Mouse (Mus musculus): ENCODE measurements around the gene Cfap77. TPM values are rescaled to one million over a fixed set of nuclear protein-coding genes. Genes with fewer than 3 reads are reported as not detected.
A peak's percentile ranks its signal among the peaks of the same experiment; 100 is the strongest.

Gene Cfap77
- total RNA-seq, 2 experiments from 2014 or later, result not detected

- no peak for DNase-seq
- intact Hi-C loops (cut with DNase I), result no loop called here
Observed at GRCm38 (mm10) chr2:28909818-28910710, 144.8 kb downstream of the Cfap77 start.

- DNase-seq, result no peak
- intact Hi-C loops (cut with DNase I), result no loop called here
Observed at GRCm38 (mm10) chr2:28909186-28909817, 145.6 kb downstream of the Cfap77 start.

GRCm38 (mm10) chr2:28908389-28909153 lies 146.3 kb downstream of the Cfap77 start:
- intact Hi-C loops (cut with DNase I), result no loop called here
- peak; percentile 20 to 35 for DNase-seq

- intact Hi-C loops (cut with DNase I), result no loop called here
- DNase-seq, result no peak
Observed at GRCm38 (mm10) chr2:28907691-28908388, 147.0 kb downstream of the Cfap77 start.

GRCm38 (mm10) chr2:28905561-28905960 lies 149.3 kb downstream of the Cfap77 start:
- intact Hi-C loops (cut with DNase I), result no loop called here
- no peak for DNase-seq

GRCm38 (mm10) chr2:28904786-28905185 lies 150.1 kb downstream of the Cfap77 start:
- intact Hi-C loops (cut with DNase I), result no loop called here

GRCm38 (mm10) chr2:28903871-28904270 lies 151.0 kb downstream of the Cfap77 start:
- intact Hi-C loops (cut with DNase I), result no loop called here
- DNase-seq, result no peak

More at GRCm38 (mm10) chr2:28904786-28905185, 150.1 kb downstream of the Cfap77 start:
- DNase-seq, result no peak

GRCm38 (mm10) chr2:28902291-28902690 lies 152.6 kb downstream of the Cfap77 start:
- DNase-seq, result no peak
- intact Hi-C loops (cut with DNase I), result no loop called here

GRCm38 (mm10) chr2:28897340-28897899 lies 157.4 kb downstream of the Cfap77 start:
- no peak for DNase-seq
- intact Hi-C loops (cut with DNase I), result no loop called here

- DNase-seq, result no peak
- intact Hi-C loops (cut with DNase I), result no loop called here
Observed at GRCm38 (mm10) chr2:28895876-28896275, 159.0 kb downstream of the Cfap77 start.

GRCm38 (mm10) chr2:28893526-28893925 lies 161.3 kb downstream of the Cfap77 start:
- no peak for DNase-seq
- intact Hi-C loops (cut with DNase I), result no loop called here

GRCm38 (mm10) chr2:28892796-28893195 lies 162.1 kb downstream of the Cfap77 start:
- intact Hi-C loops (cut with DNase I), result no loop called here
- DNase-seq, result no peak

- DNase-seq, result no peak
- intact Hi-C loops (cut with DNase I), result no loop called here
Observed at GRCm38 (mm10) chr2:28884914-28885313, 170.0 kb downstream of the Cfap77 start.

- peak in 1 of 2 experiments; percentile 11 for DNase-seq
- intact Hi-C loops (cut with DNase I), result no loop called here
Observed at GRCm38 (mm10) chr2:28882826-28883485, 171.9 kb downstream of the Cfap77 start.

- no peak for DNase-seq
- intact Hi-C loops (cut with DNase I), result no loop called here
Observed at GRCm38 (mm10) chr2:28882047-28882446, 172.8 kb downstream of the Cfap77 start.

- intact Hi-C loops (cut with DNase I), result no loop called here
- DNase-seq, result no peak
Observed at GRCm38 (mm10) chr2:28881275-28881674, 173.6 kb downstream of the Cfap77 start.
